Mouse (Mus musculus): ENCODE results near the gene Endou. TPM values are rescaled to one million over a fixed set of nuclear protein-coding genes. Genes with fewer than 3 reads are reported as not detected.

Gene Endou
- polyA plus RNA-seq, 1 experiment from 2014 or later = not detected

- Histone ChIP-seq H3K9ac (ENCODE audit: low read length) (no peak overlapping the region), H3K9me3 (ENCODE audit: control insufficient read depth, low read length) (no peaks in the 10 kb centered on the region), H3K27me3 (ENCODE audit: control insufficient read depth, insufficient read depth, low read length) (peaks cover 21% of the 10 kb centered on the region), H3K4me1 (replicated peaks; ENCODE audit: control insufficient read depth, insufficient read depth, low read length) (peaks cover 19% of the 10 kb centered on the region), H3K27ac (ENCODE audit: low read depth, low read length) (no peak overlapping the region), H3K4me3 (ENCODE audit: low read depth, low read length) (no peak overlapping the region), H3K4me2 (ENCODE audit: low read depth, low read length, severe bottlenecking) (no peak overlapping the region), H3K36me3 (ENCODE audit: control insufficient read depth, insufficient read depth, low read length) (no peaks in the 10 kb centered on the region)
- 70% methylated on average over 8 of the region's 8 CpGs for WGBS
- no peak for DNase-seq (ENCODE audit: low spot score)
- no peak for ATAC-seq (replicated peaks; ENCODE audit: low FRiP score)
These were observed 39.1 kb upstream of the Endou start for GRCm38 (mm10) chr15:97770280-97770679.

- DNase-seq (ENCODE audit: low spot score) = peak; percentile 72
- 0% methylated on average over 18 of the region's 18 CpGs for WGBS
- peak overlapping the region; percentile 93 for H3K4me2 ChIP-seq (ENCODE audit: low read depth, low read length, severe bottlenecking)
- peak; percentile 9; the same call in 1 of the 2 replicates for ATAC-seq (replicated peaks; ENCODE audit: low FRiP score)
- H3K4me3 ChIP-seq (ENCODE audit: low read depth, low read length) = peak overlapping the region; percentile 39
- H3K4me1 ChIP-seq (replicated peaks; ENCODE audit: control insufficient read depth, insufficient read depth, low read length) = peaks cover 19% of the 10 kb centered on the region
- H3K27ac ChIP-seq (ENCODE audit: low read depth, low read length) = no peak overlapping the region
- H3K36me3 ChIP-seq (ENCODE audit: control insufficient read depth, insufficient read depth, low read length) = no peaks in the 10 kb centered on the region
- peaks cover 21% of the 10 kb centered on the region for H3K27me3 ChIP-seq (ENCODE audit: control insufficient read depth, insufficient read depth, low read length)
- peak overlapping the region; percentile 60 for H3K9ac ChIP-seq (ENCODE audit: low read length)
- no peaks in the 10 kb centered on the region for H3K9me3 ChIP-seq (ENCODE audit: control insufficient read depth, low read length)
These were observed 37.1 kb upstream of the Endou start for GRCm38 (mm10) chr15:97768192-97768591.

- under 1% methylated on average over 43 of the region's 44 CpGs for WGBS
- ATAC-seq (replicated peaks; ENCODE audit: low FRiP score) = peak; percentile 85
These were observed 36.4 kb upstream of the Endou start, which contains the start of gene Rapgef3 for GRCm38 (mm10) chr15:97767280-97768186. TSS of gene Rapgef3 (minus strand) at chr15:97767972.

GRCm38 (mm10) chr15:97766594-97767279 is 35.6 kb upstream of the Endou start:
- Histone ChIP-seq H3K9ac (ENCODE audit: low read length) (peak overlapping the region; percentile 60), H3K9me3 (ENCODE audit: control insufficient read depth, low read length) (no peaks in the 10 kb centered on the region), H3K27ac (ENCODE audit: low read depth, low read length) (no peak overlapping the region), H3K36me3 (ENCODE audit: control insufficient read depth, insufficient read depth, low read length) (no peaks in the 10 kb centered on the region), H3K4me2 (ENCODE audit: low read depth, low read length, severe bottlenecking) (peak overlapping the region; percentile 93), H3K4me1 (replicated peaks; ENCODE audit: control insufficient read depth, insufficient read depth, low read length) (peaks cover 19% of the 10 kb centered on the region), H3K27me3 (ENCODE audit: control insufficient read depth, insufficient read depth, low read length) (peaks cover 21% of the 10 kb centered on the region), H3K4me3 (ENCODE audit: low read depth, low read length) (peak overlapping the region; percentile 39)
- ATAC-seq (replicated peaks; ENCODE audit: low FRiP score) (peak; percentile 22; the same call in 1 of the 2 replicates), DNase-seq (ENCODE audit: low spot score) (peak; percentile 56)
- WGBS = 5% methylated on average over 23 of the region's 23 CpGs

More at GRCm38 (mm10) chr15:97767280-97768186, 36.4 kb upstream of the Endou start, which contains the start of gene Rapgef3:
- Histone ChIP-seq H3K4me3 (ENCODE audit: low read depth, low read length) (peak within 1 kb of the TSS; percentile 39), H3K4me2 (ENCODE audit: low read depth, low read length, severe bottlenecking) (peak within 1 kb of the TSS; percentile 93), H3K4me1 (replicated peaks; ENCODE audit: control insufficient read depth, insufficient read depth, low read length) (peaks cover 19% of the 10 kb centered on the region), H3K9ac (ENCODE audit: low read length) (peak within 1 kb of the TSS; percentile 60), H3K36me3 (ENCODE audit: control insufficient read depth, insufficient read depth, low read length) (no peaks in the 10 kb centered on the region), H3K27me3 (ENCODE audit: control insufficient read depth, insufficient read depth, low read length) (peaks cover 21% of the 10 kb centered on the region), H3K9me3 (ENCODE audit: control insufficient read depth, low read length) (no peaks in the 10 kb centered on the region), H3K27ac (ENCODE audit: low read depth, low read length) (no peak within 1 kb of the TSS)
- peak; percentile 87 for DNase-seq (ENCODE audit: low spot score)

GRCm38 (mm10) chr15:97766194-97766593 is 35.1 kb upstream of the Endou start:
- Histone ChIP-seq H3K4me1 (replicated peaks; ENCODE audit: control insufficient read depth, insufficient read depth, low read length) (peaks cover 19% of the 10 kb centered on the region), H3K9ac (ENCODE audit: low read length) (no peak overlapping the region; the same call in 1 of the 2 replicates), H3K4me2 (ENCODE audit: low read depth, low read length, severe bottlenecking) (peak overlapping the region; percentile 93; the same call in 1 of the 2 replicates), H3K27ac (ENCODE audit: low read depth, low read length) (no peak overlapping the region), H3K27me3 (ENCODE audit: control insufficient read depth, insufficient read depth, low read length) (peaks cover 21% of the 10 kb centered on the region), H3K36me3 (ENCODE audit: control insufficient read depth, insufficient read depth, low read length) (no peaks in the 10 kb centered on the region), H3K9me3 (ENCODE audit: control insufficient read depth, low read length) (no peaks in the 10 kb centered on the region), H3K4me3 (ENCODE audit: low read depth, low read length) (peak overlapping the region; percentile 39; the same call in 1 of the 2 replicates)
- WGBS = 10% methylated on average over 8 of the region's 8 CpGs
- no peak for ATAC-seq (replicated peaks; ENCODE audit: low FRiP score)
- peak; percentile 57 for DNase-seq (ENCODE audit: low spot score)

- Histone ChIP-seq H3K9ac (ENCODE audit: low read length) (no peak overlapping the region), H3K27me3 (ENCODE audit: control insufficient read depth, insufficient read depth, low read length) (peaks cover 21% of the 10 kb centered on the region), H3K9me3 (ENCODE audit: control insufficient read depth, low read length) (no peaks in the 10 kb centered on the region), H3K4me2 (ENCODE audit: low read depth, low read length, severe bottlenecking) (0 out of 2 replicates have a peak overlapping the region, but pooled peaks have one; percentile 5), H3K27ac (ENCODE audit: low read depth, low read length) (no peak overlapping the region), H3K4me3 (ENCODE audit: low read depth, low read length) (no peak overlapping the region), H3K36me3 (ENCODE audit: control insufficient read depth, insufficient read depth, low read length) (no peaks in the 10 kb centered on the region), H3K4me1 (replicated peaks; ENCODE audit: control insufficient read depth, insufficient read depth, low read length) (peaks cover 19% of the 10 kb centered on the region)
- 31% methylated on average over 13 of the region's 13 CpGs for WGBS
- ATAC-seq (replicated peaks; ENCODE audit: low FRiP score) = no peak
- DNase-seq (ENCODE audit: low spot score) = no peak
These were observed 34.1 kb upstream of the Endou start for GRCm38 (mm10) chr15:97765090-97765794.

GRCm38 (mm10) chr15:97764532-97764931 is 33.4 kb upstream of the Endou start:
- DNase-seq (ENCODE audit: low spot score) (no peak), ATAC-seq (replicated peaks; ENCODE audit: low FRiP score) (no peak)
- Histone ChIP-seq H3K9ac (ENCODE audit: low read length) (no peak overlapping the region), H3K9me3 (ENCODE audit: control insufficient read depth, low read length) (no peaks in the 10 kb centered on the region), H3K27ac (ENCODE audit: low read depth, low read length) (no peak overlapping the region), H3K27me3 (ENCODE audit: control insufficient read depth, insufficient read depth, low read length) (peaks cover 21% of the 10 kb centered on the region), H3K4me2 (ENCODE audit: low read depth, low read length, severe bottlenecking) (no peak overlapping the region), H3K4me1 (replicated peaks; ENCODE audit: control insufficient read depth, insufficient read depth, low read length) (peaks cover 19% of the 10 kb centered on the region), H3K36me3 (ENCODE audit: control insufficient read depth, insufficient read depth, low read length) (no peaks in the 10 kb centered on the region), H3K4me3 (ENCODE audit: low read depth, low read length) (no peak overlapping the region)
- WGBS = 78% methylated on average over 2 of the region's 2 CpGs
